Mouse (Mus musculus) spleen, adult 2 months (tissue): ENCODE data around the gene Ly9.

ENCODE experiments used
- CTCF ChIP-seq: fragments of 200-500 bp; IDR thresholded peaks from 2 replicates; pipeline ENCODE4 v1.5.1; 2011; ENCODE audit warnings: mild to moderate bottlenecking, inconsistent platforms; ENCODE audit not compliant: insufficient read depth, insufficient read length, insufficient replicate concordance; ENCODE audit errors: extremely low read depth
- POLR2A ChIP-seq: fragments of 200-500 bp; IDR thresholded peaks from 2 replicates; pipeline ENCODE4 v1.6.1; 2011; ENCODE audit warnings: low read depth, low read length, inconsistent platforms

GRCm38 (mm10) chr1:171540694-171541093, 66.5 kb downstream of the Ly9 start:
- TF ChIP-seq POLR2A (no peak), CTCF (no peak)
